Mouse (Mus musculus) C2C12 (cell line): ENCODE measurements at regions not wholly inside any gene's neighbourhood (a gene's known extent, or its start where the extent isn't known, plus 50 kb on each side); places are given as distances from the start of the nearest gene placed in this dataset.

Source experiments
- CEBPB ChIP-seq: IDR thresholded peaks from one replicate; pipeline ENCODE4 v1.6.1; 2011; ENCODE audit warnings: low read depth, mild to moderate bottlenecking, control low read depth, moderate library complexity
- CTCF ChIP-seq: IDR thresholded peaks from one replicate; pipeline ENCODE4 v1.5.1; 2011; ENCODE audit not compliant: control insufficient read depth, insufficient read depth, insufficient read length
- FOSL1 ChIP-seq: IDR thresholded peaks from one replicate; pipeline ENCODE4 v1.8.0; 2011; ENCODE audit warnings: mild to moderate bottlenecking, low read length; ENCODE audit not compliant: poor library complexity, insufficient read depth, severe bottlenecking
- MYOD1 ChIP-seq: IDR thresholded peaks from one replicate; pipeline ENCODE4 v1.6.1; 2011; ENCODE audit warnings: low read depth; ENCODE audit not compliant: control insufficient read depth, insufficient read length

- TF ChIP-seq CTCF, result no peak
- TF ChIP-seq MYOD1, result no peak
- TF ChIP-seq CEBPB, result no peak
- no peak for TF ChIP-seq FOSL1
These were observed 178.9 kb downstream of the Snx10 start for GRCm38 (mm10) chr6:51702456-51703171.
